Mouse (Mus musculus): ENCODE data around the gene Gm5155.
"Not testable (repeated sequence)": the region's sequence is repeated elsewhere in the genome, so short reads cannot be mapped to it uniquely, and the experiment has no call there.

Gene Gm5155

GRCm38 (mm10) chr7:17871467-17871866 lies at the start of gene Gm5155:
Gene Gm5155, plus strand, starts transcription at chr7:17871767.
- DNase-seq (ENCODE audit: low spot score in 2 of 2): no peak

GRCm38 (mm10) chr7:17870776-17871175 lies 791 bp upstream of the Gm5155 start:
- no peak for DNase-seq (ENCODE audit: low spot score in 2 of 2)

- DNase-seq (ENCODE audit: low spot score in 2 of 2): not testable (repeated sequence)
These were observed 23.8 kb downstream of the Gm5155 start for GRCm38 (mm10) chr7:17895341-17895740.

- DNase-seq (ENCODE audit: low spot score in 2 of 2): no peak
These were observed 31.8 kb downstream of the Gm5155 start for GRCm38 (mm10) chr7:17903146-17903915.

Measured in urinary bladder, postnatal 4 days (tissue).